Mouse (Mus musculus): ENCODE data around the gene Nod1. TPM values are rescaled to one million over a fixed set of nuclear protein-coding genes. Genes with fewer than 3 reads are reported as not detected.

The Nod1 gene
- total and polyA plus RNA-seq, 2 experiments from 2014 or later: 1.7 to 4.8 TPM

DNA sequence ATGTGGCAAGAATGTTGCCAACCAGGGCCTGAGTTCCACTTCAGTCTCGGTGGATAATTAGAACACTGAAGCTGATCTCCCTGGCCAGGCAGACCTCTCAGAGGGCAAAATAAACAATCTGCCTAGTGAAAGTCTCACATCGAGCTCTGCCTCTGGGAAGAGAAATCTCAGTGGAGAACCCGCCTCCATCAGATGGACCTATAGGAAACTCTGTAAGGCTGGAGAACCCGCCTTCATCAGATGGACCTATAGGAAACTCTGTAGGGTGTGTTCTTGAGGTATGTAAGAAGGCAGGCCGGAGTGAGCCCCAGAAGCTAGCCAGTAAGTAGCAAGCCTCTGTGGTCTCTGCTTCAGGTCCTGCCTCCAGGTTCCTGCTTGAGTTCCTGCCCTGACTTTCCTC is 37.5 kb downstream of the Nod1 start:
- 80% methylated on average over 5 of the region's 5 CpGs for WGBS
- no peaks in the 10 kb centered on the region for H3K4me1 ChIP-seq (ENCODE audit: insufficient read depth, low read length)
- H3K27ac ChIP-seq: no peak overlapping the region
- no peaks in the 10 kb centered on the region for H3K36me3 ChIP-seq (ENCODE audit: insufficient read depth, low read length)
- H3K9ac ChIP-seq (replicated peaks; ENCODE audit: low read length): no peak overlapping the region
- DNase-seq (ENCODE audit: low spot score) (no peak), ATAC-seq (no peak)
- no peaks in the 10 kb centered on the region for H3K9me3 ChIP-seq (ENCODE audit: low read length)
- no peaks in the 10 kb centered on the region for H3K27me3 ChIP-seq (ENCODE audit: insufficient read depth, low read length)
- no peak overlapping the region for H3K4me3 ChIP-seq (ENCODE audit: low read length)
- TF ChIP-seq CTCF (IDR thresholded peaks at IDR 0.05; ENCODE audit: low read depth): no peak
- H3K4me2 ChIP-seq (ENCODE audit: low read depth, low read length): no peak overlapping the region

DNA sequence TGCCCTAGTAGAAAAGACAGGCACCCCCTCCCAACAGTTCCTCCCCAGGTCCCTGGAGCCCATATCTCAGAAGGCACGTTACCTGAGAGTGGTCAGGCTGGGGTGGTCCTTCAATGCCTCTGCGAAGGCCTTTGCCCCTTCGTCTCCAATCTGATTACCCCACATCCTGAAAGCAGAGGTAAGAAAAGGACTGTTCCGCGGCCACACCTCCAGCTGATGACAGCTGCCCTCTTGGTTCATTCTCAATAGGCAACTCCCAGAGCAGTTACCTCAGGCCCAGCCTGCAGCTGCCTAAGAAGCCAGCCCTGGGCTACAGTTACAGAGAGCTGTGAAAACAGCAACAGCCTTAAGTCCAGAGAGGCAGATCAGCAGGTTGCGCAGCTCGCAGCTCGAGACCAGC is 38.1 kb downstream of the Nod1 start:
- Histone ChIP-seq H3K36me3 (ENCODE audit: insufficient read depth, low read length) (no peaks in the 10 kb centered on the region), H3K4me2 (ENCODE audit: low read depth, low read length) (no peak overlapping the region), H3K27ac (no peak overlapping the region), H3K9me3 (ENCODE audit: low read length) (no peaks in the 10 kb centered on the region), H3K9ac (replicated peaks; ENCODE audit: low read length) (no peak overlapping the region), H3K4me1 (ENCODE audit: insufficient read depth, low read length) (no peaks in the 10 kb centered on the region), H3K4me3 (ENCODE audit: low read length) (no peak overlapping the region), H3K27me3 (ENCODE audit: insufficient read depth, low read length) (no peaks in the 10 kb centered on the region)
- no peak for TF ChIP-seq CTCF (IDR thresholded peaks at IDR 0.05; ENCODE audit: low read depth)
- no peak for DNase-seq (ENCODE audit: low spot score)
- WGBS: 91% methylated on average over 8 of the region's 8 CpGs
- no peak for ATAC-seq

DNA sequence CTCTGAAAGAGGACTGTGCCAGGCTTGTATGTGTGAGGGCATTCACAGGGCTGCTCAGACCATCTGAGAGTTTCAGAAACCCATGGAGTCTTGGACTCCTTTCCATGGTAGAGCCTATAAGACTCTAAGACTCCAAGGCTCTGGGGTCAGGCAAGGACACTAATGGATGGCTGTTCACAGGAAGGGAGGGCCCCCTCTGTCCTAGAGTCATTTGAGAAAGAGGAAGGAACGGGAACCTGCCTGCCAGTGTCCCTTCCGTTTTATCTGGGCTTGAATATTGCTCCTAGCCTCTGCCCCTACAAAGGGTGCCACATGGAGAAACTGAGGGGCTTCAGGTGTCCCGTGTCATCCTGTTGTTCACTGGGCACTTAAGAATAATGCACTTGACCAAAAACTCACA is 38.5 kb downstream of the Nod1 start:
- no peaks in the 10 kb centered on the region for H3K27me3 ChIP-seq (ENCODE audit: insufficient read depth, low read length)
- no peak overlapping the region for H3K9ac ChIP-seq (replicated peaks; ENCODE audit: low read length)
- no peak overlapping the region for H3K4me3 ChIP-seq (ENCODE audit: low read length)
- no peak overlapping the region for H3K4me2 ChIP-seq (ENCODE audit: low read depth, low read length)
- no peaks in the 10 kb centered on the region for H3K36me3 ChIP-seq (ENCODE audit: insufficient read depth, low read length)
- DNase-seq (ENCODE audit: low spot score) (no peak), ATAC-seq (no peak)
- no peak for TF ChIP-seq CTCF (IDR thresholded peaks at IDR 0.05; ENCODE audit: low read depth)
- no peak overlapping the region for H3K27ac ChIP-seq
- no peaks in the 10 kb centered on the region for H3K4me1 ChIP-seq (ENCODE audit: insufficient read depth, low read length)
- no peaks in the 10 kb centered on the region for H3K9me3 ChIP-seq (ENCODE audit: low read length)
- WGBS: 87% methylated on average over 3 of the region's 3 CpGs

DNA sequence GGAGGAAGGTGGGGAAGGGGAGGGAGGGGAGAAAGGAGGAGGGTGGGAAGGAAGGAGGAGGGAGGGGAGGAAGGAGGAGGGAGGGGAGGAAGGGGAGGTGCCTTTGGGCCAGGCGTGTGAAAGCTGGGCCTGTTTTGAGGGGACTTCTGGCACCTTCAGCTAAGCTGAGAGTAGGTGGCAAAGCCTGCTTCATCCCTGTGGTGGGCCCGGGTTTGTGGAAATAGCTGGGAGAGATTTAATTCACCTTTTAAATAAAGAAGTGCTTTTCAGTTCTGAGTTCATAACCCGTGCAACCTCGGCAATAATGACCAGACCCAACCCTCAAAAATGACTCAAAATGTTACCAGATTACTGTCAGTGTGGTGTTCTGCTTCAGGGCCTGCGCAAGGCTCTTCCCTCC is 39.2 kb downstream of the Nod1 start:
- ATAC-seq: no peak
- Histone ChIP-seq H3K4me3 (ENCODE audit: low read length) (no peak overlapping the region), H3K4me2 (ENCODE audit: low read depth, low read length) (no peak overlapping the region), H3K27ac (no peak overlapping the region), H3K36me3 (ENCODE audit: insufficient read depth, low read length) (no peaks in the 10 kb centered on the region), H3K9ac (replicated peaks; ENCODE audit: low read length) (no peak overlapping the region), H3K9me3 (ENCODE audit: low read length) (no peaks in the 10 kb centered on the region), H3K27me3 (ENCODE audit: insufficient read depth, low read length) (no peaks in the 10 kb centered on the region), H3K4me1 (ENCODE audit: insufficient read depth, low read length) (no peaks in the 10 kb centered on the region)
- no peak for TF ChIP-seq CTCF (IDR thresholded peaks at IDR 0.05; ENCODE audit: low read depth)
- 84% methylated on average over 5 of the region's 5 CpGs for WGBS
- DNase-seq (ENCODE audit: low spot score): no peak

DNA sequence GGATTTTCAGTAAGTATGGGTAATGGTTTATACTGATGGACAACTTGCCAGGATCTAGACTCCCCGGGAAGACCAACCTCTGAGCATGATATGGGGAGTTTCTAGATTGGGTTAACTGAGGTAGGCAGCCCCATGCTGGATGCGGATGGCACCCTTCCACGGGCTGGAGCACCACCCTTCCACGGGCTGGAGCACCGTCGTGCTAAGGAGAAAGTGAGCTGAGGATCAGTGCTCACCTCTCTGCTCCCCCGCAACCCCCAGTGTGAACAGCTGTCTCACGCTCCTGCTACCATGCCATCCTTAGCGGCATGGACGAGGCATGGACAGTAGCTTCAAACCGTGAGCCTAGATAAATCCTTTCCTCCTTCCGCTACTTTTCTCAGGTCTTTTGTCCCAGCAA is 39.9 kb downstream of the Nod1 start:
- DNase-seq (ENCODE audit: low spot score): no peak
- no peaks in the 10 kb centered on the region for H3K27me3 ChIP-seq (ENCODE audit: insufficient read depth, low read length)
- H3K4me3 ChIP-seq (ENCODE audit: low read length): no peak overlapping the region
- TF ChIP-seq CTCF (IDR thresholded peaks at IDR 0.05; ENCODE audit: low read depth): no peak
- WGBS: 94% methylated on average over 12 of the region's 12 CpGs
- H3K4me1 ChIP-seq (ENCODE audit: insufficient read depth, low read length): no peaks in the 10 kb centered on the region
- no peak overlapping the region for H3K9ac ChIP-seq (replicated peaks; ENCODE audit: low read length)
- ATAC-seq: no peak
- no peaks in the 10 kb centered on the region for H3K36me3 ChIP-seq (ENCODE audit: insufficient read depth, low read length)
- no peak overlapping the region for H3K27ac ChIP-seq
- H3K9me3 ChIP-seq (ENCODE audit: low read length): no peaks in the 10 kb centered on the region
- H3K4me2 ChIP-seq (ENCODE audit: low read depth, low read length): no peak overlapping the region

DNA sequence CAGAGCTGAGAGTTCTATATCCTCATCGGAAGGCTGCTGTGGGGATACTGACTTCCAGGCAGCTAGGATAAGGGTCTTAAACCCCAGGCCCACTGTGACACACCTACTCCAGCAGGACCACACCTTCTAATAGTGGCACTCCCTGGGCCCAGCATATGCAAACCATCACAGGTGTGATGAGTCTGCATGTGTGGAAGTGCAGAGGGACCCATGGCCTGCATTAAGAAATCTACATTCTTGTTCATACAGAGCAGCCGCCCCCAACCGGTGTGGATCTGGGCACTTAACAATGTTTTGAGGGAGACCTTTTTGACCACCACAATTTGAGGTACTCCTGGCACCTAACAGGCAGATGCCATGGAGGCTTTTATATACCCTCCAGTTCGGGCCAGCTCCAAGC is 40.8 kb downstream of the Nod1 start:
- DNase-seq (ENCODE audit: low spot score) (no peak), ATAC-seq (no peak)
- no peak for TF ChIP-seq CTCF (IDR thresholded peaks at IDR 0.05; ENCODE audit: low read depth)
- H3K36me3 ChIP-seq (ENCODE audit: insufficient read depth, low read length): no peaks in the 10 kb centered on the region
- no peak overlapping the region for H3K27ac ChIP-seq
- H3K4me2 ChIP-seq (ENCODE audit: low read depth, low read length): no peak overlapping the region
- no peaks in the 10 kb centered on the region for H3K9me3 ChIP-seq (ENCODE audit: low read length)
- H3K27me3 ChIP-seq (ENCODE audit: insufficient read depth, low read length): no peaks in the 10 kb centered on the region
- WGBS: 96% methylated on average over 4 of the region's 4 CpGs
- H3K4me3 ChIP-seq (ENCODE audit: low read length): no peak overlapping the region
- H3K9ac ChIP-seq (replicated peaks; ENCODE audit: low read length): no peak overlapping the region
- H3K4me1 ChIP-seq (ENCODE audit: insufficient read depth, low read length): no peaks in the 10 kb centered on the region

DNA sequence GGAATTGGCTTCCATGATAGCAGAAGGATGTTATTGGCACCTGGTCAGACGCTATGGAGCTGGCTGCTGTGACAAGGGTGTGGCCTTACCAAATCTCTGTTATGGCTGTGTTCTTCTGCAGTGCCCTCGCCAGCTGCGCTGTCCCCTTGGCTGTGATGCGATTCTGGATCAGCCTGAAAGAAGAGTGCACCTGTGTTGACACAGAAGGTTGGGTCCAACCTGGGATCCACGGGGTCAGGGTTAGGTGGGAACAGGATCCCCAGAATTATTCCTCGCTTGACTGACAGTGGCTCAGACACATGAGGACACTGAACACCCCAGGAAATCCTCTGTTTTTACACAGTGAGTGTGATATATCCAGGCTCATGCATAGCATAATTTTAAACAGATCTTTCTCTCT is 44.5 kb downstream of the Nod1 start:
- H3K27ac ChIP-seq: no peak overlapping the region
- no peaks in the 10 kb centered on the region for H3K36me3 ChIP-seq (ENCODE audit: insufficient read depth, low read length)
- no peak overlapping the region for H3K9ac ChIP-seq (replicated peaks; ENCODE audit: low read length)
- H3K4me2 ChIP-seq (ENCODE audit: low read depth, low read length): no peak overlapping the region
- no peak for TF ChIP-seq CTCF (IDR thresholded peaks at IDR 0.05; ENCODE audit: low read depth)
- ATAC-seq: no peak
- no peaks in the 10 kb centered on the region for H3K9me3 ChIP-seq (ENCODE audit: low read length)
- DNase-seq (ENCODE audit: low spot score): no peak
- no peaks in the 10 kb centered on the region for H3K4me1 ChIP-seq (ENCODE audit: insufficient read depth, low read length)
- WGBS: 89% methylated on average over 6 of the region's 6 CpGs
- no peaks in the 10 kb centered on the region for H3K27me3 ChIP-seq (ENCODE audit: insufficient read depth, low read length)
- H3K4me3 ChIP-seq (ENCODE audit: low read length): no peak overlapping the region

Data from hindbrain, postnatal 0 days (tissue).